Mouse (Mus musculus): ENCODE data around the gene Shmt2.

GRCm38 (mm10) chr10:127488856-127489255, 33.4 kb downstream of the Shmt2 start:
- no peak for TF ChIP-seq ZNF384 (IDR thresholded peaks at IDR 0.05; ENCODE audit: low read depth, low read length)
- no peak for TF ChIP-seq HCFC1 (IDR thresholded peaks at IDR 0.05; ENCODE audit: borderline replicate concordance, insufficient read depth, low read length)

Measured in ES-E14 (cell line).